Mouse (Mus musculus) embryonic facial prominence, embryonic 15.5 days (tissue): Measurements from ENCODE around the gene Cd36. TPM values are rescaled to one million over a fixed set of nuclear protein-coding genes. Genes with fewer than 3 reads are reported as not detected.

Source experiments
- ATAC-seq: fragments of 200-750 bp; cut with Nextera tagmentation; 2 replicates; pipeline ENCODE4 v1.8.0; 2017; ENCODE audit warnings: low read depth, moderate TSS enrichment; ENCODE audit not compliant: insufficient number of reproducible peaks, low FRiP score, low TSS enrichment
- H3K27ac ChIP-seq: fragments of 300-500 bp; sonication (generic); replicated peaks from 2 replicates; pipeline ENCODE4 v1.5.1; 2015; ENCODE audit warnings: mild to moderate bottlenecking, inconsistent platforms
- H3K27me3 ChIP-seq: fragments of 300-500 bp; sonication (generic); 2 replicates; pipeline ENCODE4 v1.6.1; 2015; ENCODE audit warnings: inconsistent platforms
- H3K36me3 ChIP-seq: fragments of 300-500 bp; sonication (generic); 2 replicates; pipeline ENCODE4 v1.6.1; 2015; ENCODE audit warnings: mild to moderate bottlenecking, inconsistent platforms
- H3K4me1 ChIP-seq: fragments of 300-500 bp; sonication (generic); 2 replicates; pipeline ENCODE4 v1.6.1; 2015; ENCODE audit warnings: inconsistent platforms
- H3K4me2 ChIP-seq: fragments of 300-500 bp; sonication (generic); replicated peaks from 2 replicates; pipeline ENCODE4 v1.6.1; 2015; ENCODE audit warnings: mild to moderate bottlenecking, inconsistent platforms
- H3K4me3 ChIP-seq: fragments of 300-500 bp; sonication (generic); replicated peaks from 2 replicates; pipeline ENCODE4 v1.5.1; 2015; ENCODE audit warnings: mild to moderate bottlenecking, inconsistent platforms
- H3K9ac ChIP-seq: fragments of 300-500 bp; sonication (generic); 2 replicates; pipeline ENCODE4 v1.6.1; 2015; ENCODE audit warnings: inconsistent platforms
- H3K9me3 ChIP-seq: fragments of 300-500 bp; sonication (generic); replicated peaks from 2 replicates; pipeline ENCODE4 v1.6.1; 2016; ENCODE audit warnings: inconsistent platforms
- WGBS: fragments of 180-500 bp; shearing (Covaris S2); methylation state at CpG from one replicate; pipeline ENCODE4 v1.1.7; 2015; 5-methylcytosine and 5-hydroxymethylcytosine counted together
- polyA plus RNA-seq: library from polyadenylated mRNA; unstranded; fragments of >200 nt; fragmentation: Nextera tagmentation; extraction: Ambion mirVana; gene quantifications from 2 replicates; pipeline ENCODE4 v1.2.1, GENCODE M21; 2015

Cd36 gene
- polyA plus RNA-seq, 1 experiment from 2014 or later, result 25.7 TPM

DNA sequence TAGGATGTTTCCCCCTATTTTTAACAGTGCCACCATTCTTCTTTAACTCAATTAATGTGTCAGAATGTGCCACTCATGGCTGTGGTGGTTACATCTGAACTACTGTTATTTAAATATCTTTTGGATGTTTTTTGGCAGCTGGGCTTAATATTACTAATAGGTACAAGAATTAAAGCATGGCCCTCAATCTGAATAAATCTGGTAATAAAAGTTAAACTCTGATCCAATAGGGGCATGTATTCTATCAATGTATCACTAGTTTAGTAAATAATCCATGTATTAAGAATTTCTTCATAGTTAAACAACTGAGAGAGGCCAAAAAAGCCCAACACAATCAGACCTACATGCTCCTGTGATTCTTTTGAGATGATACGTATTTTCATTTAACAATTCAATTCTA, 690 bp upstream of the Cd36 start:
- Histone ChIP-seq H3K27ac (no peak overlapping the region), H3K9ac (no peak overlapping the region), H3K27me3 (no peaks in the 10 kb centered on the region), H3K4me3 (no peak overlapping the region), H3K4me1 (no peaks in the 10 kb centered on the region), H3K9me3 (no peaks in the 10 kb centered on the region), H3K36me3 (no peaks in the 10 kb centered on the region), H3K4me2 (no peak overlapping the region)
- ATAC-seq, result no peak
- 82% methylated on average over 1 of the region's 1 CpGs for WGBS

DNA sequence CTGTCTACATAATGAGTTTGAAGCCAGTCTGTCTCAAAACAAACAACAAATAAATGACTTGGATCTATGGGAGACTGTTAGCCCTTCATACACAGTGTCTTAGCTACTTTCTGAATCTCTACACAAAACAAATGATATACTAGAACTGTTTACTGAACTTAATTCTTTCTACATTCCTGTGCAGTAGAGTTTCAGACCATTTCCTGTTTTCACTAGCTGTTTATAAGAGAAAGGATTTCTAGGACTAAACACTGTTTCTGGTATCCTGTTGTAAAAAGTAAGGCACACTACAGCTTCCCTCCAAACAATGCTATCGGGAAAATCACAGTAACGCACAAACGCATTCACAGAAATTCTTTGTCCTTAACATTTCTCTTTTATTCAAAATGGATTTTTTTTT, 2.2 kb downstream of the Cd36 start:
- H3K27ac ChIP-seq, result no peak overlapping the region
- 71% methylated on average over 3 of the region's 3 CpGs for WGBS

DNA sequence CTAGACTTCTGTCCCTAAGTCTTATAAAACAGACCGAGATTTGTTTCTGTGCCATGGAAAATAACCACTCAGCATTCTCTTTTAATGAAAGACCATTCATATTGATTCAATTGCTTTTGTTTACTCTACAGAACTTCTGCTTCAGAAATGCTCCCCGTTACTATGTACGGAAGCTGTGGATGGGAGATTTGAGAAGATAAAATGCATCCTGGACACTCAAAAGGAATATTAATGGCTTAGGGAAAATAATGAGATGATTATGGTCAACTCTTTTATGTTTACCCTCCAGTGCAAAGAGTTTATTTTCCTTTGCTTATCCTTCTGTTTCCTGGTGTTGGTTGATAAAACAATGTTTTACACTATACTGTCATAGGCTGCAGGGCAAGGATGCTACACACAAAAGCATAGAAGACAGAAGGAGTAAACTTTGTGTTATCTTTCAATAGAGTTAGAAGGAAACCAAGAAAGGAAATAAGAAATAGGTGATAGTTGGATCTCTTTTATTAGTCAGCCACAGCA, 5.2 kb downstream of the Cd36 start:
- WGBS, result 68% methylated on average over 3 of the region's 3 CpGs
- Histone ChIP-seq H3K4me3 (no peak overlapping the region), H3K27ac (no peak overlapping the region), H3K9ac (no peak overlapping the region), H3K27me3 (no peaks in the 10 kb centered on the region), H3K36me3 (no peaks in the 10 kb centered on the region), H3K9me3 (no peaks in the 10 kb centered on the region), H3K4me2 (no peak overlapping the region), H3K4me1 (no peaks in the 10 kb centered on the region)
- ATAC-seq, result no peak

More for the DNA sequence above, 2.2 kb downstream of the Cd36 start:
- Histone ChIP-seq H3K9me3 (no peaks in the 10 kb centered on the region), H3K4me1 (no peaks in the 10 kb centered on the region), H3K4me2 (no peak overlapping the region), H3K27me3 (no peaks in the 10 kb centered on the region), H3K4me3 (no peak overlapping the region), H3K36me3 (no peaks in the 10 kb centered on the region), H3K9ac (no peak overlapping the region)
- no peak for ATAC-seq

DNA sequence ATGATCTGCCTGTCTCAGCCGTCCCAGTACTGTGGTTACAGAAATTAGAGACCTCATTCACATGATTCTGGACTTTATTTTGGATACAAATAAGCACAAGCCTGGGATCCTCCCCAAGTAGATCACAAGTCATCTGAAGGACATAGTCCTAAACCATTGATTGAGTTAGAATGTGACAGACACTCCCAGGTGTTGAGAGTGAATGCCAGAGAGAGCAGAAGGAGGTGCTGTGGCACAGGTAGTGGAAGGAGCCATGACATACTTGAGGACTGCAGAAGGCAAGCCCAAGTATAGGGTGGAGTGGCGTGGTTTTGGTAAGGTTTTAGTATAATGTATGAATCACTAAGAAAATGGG, 7.1 kb downstream of the Cd36 start:
- H3K9me3 ChIP-seq, result no peaks in the 10 kb centered on the region
- WGBS, result 72% methylated on average over 2 of the region's 2 CpGs
- no peak overlapping the region for H3K9ac ChIP-seq

GRCm38 (mm10) chr5:17880799-17881541, 7.6 kb downstream of the Cd36 start:
- H3K9ac ChIP-seq, result no peak overlapping the region
- WGBS, result 68% methylated on average over 4 of the region's 4 CpGs
- H3K36me3 ChIP-seq, result no peaks in the 10 kb centered on the region
- no peak overlapping the region for H3K27ac ChIP-seq
- H3K4me2 ChIP-seq, result no peak overlapping the region
- H3K4me3 ChIP-seq, result no peak overlapping the region
- H3K9me3 ChIP-seq, result no peaks in the 10 kb centered on the region
- no peaks in the 10 kb centered on the region for H3K4me1 ChIP-seq
- no peaks in the 10 kb centered on the region for H3K27me3 ChIP-seq
- no peak for ATAC-seq

More for the DNA sequence above, 7.1 kb downstream of the Cd36 start:
- Histone ChIP-seq H3K36me3 (no peaks in the 10 kb centered on the region), H3K4me2 (no peak overlapping the region), H3K27me3 (no peaks in the 10 kb centered on the region), H3K4me1 (no peaks in the 10 kb centered on the region), H3K4me3 (no peak overlapping the region), H3K27ac (no peak overlapping the region)
- ATAC-seq, result no peak

- Histone ChIP-seq H3K27me3 (no peaks in the 10 kb centered on the region), H3K27ac (no peak overlapping the region), H3K36me3 (no peaks in the 10 kb centered on the region), H3K4me1 (no peaks in the 10 kb centered on the region), H3K4me2 (no peak overlapping the region), H3K4me3 (no peak overlapping the region), H3K9ac (no peak overlapping the region), H3K9me3 (no peaks in the 10 kb centered on the region)
- no peak for ATAC-seq
- WGBS, result 60% methylated on average over 1 of the region's 1 CpGs
These were observed 8.7 kb downstream of the Cd36 start for GRCm38 (mm10) chr5:17879924-17880323.

DNA sequence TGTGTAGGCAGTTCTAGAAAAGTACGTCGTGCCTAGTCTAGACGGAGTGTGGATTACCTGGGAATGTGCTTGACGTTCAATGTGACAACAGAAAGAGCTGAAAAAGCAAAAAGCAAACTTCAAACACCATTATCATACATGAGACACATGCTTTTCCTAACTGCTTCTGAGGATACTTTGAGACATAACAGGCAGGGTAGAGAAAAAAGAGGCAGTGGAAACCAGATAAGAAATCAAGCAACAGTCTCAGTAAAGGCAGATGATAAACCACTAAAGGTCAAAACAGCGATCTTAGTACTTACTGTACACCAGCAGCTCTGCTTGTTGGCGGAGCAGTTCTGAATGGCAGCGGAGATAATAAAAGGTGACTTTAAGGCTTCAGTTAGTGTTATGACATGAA, 11.6 kb downstream of the Cd36 start:
- no peak for ATAC-seq
- H3K4me3 ChIP-seq, result no peak overlapping the region
- no peak overlapping the region for H3K27ac ChIP-seq
- no peaks in the 10 kb centered on the region for H3K9me3 ChIP-seq
- H3K27me3 ChIP-seq, result no peaks in the 10 kb centered on the region
- H3K9ac ChIP-seq, result no peak overlapping the region
- 72% methylated on average over 7 of the region's 7 CpGs for WGBS
- H3K4me1 ChIP-seq, result no peaks in the 10 kb centered on the region
- no peak overlapping the region for H3K4me2 ChIP-seq
- H3K36me3 ChIP-seq, result no peaks in the 10 kb centered on the region

DNA sequence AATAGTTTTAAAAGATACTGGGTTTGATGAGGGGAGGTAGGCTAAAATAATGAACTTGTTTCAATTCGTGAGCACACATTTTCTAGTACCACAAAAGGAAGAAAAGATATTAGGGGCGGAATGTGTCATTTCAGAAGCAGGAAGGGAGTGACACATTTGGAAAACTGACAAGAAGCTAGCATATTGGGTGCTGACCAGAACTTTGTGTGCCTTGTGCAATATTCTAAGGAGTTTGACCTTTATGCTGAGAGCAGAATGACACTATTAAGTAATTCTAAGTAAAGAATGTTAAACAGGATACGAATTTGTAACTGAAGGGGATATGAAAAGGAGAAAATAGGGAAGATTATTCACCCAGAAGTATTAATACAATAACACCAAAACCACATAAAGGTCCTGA, 12.0 kb downstream of the Cd36 start:
- 79% methylated on average over 3 of the region's 3 CpGs for WGBS
- no peak overlapping the region for H3K27ac ChIP-seq
- no peak for ATAC-seq

GRCm38 (mm10) chr5:17874335-17874734, 14.3 kb downstream of the Cd36 start:
- WGBS, result 65% methylated on average over 2 of the region's 2 CpGs
- no peaks in the 10 kb centered on the region for H3K36me3 ChIP-seq
- no peak overlapping the region for H3K9ac ChIP-seq
- H3K27ac ChIP-seq, result no peak overlapping the region
- no peaks in the 10 kb centered on the region for H3K4me1 ChIP-seq
- no peaks in the 10 kb centered on the region for H3K27me3 ChIP-seq
- no peak for ATAC-seq
- no peaks in the 10 kb centered on the region for H3K9me3 ChIP-seq
- no peak overlapping the region for H3K4me3 ChIP-seq
- H3K4me2 ChIP-seq, result no peak overlapping the region

More for the DNA sequence above, 12.0 kb downstream of the Cd36 start:
- H3K27me3 ChIP-seq, result no peaks in the 10 kb centered on the region
- H3K36me3 ChIP-seq, result no peaks in the 10 kb centered on the region
- no peaks in the 10 kb centered on the region for H3K4me1 ChIP-seq
- no peak overlapping the region for H3K9ac ChIP-seq
- H3K4me3 ChIP-seq, result no peak overlapping the region
- no peak overlapping the region for H3K4me2 ChIP-seq
- H3K9me3 ChIP-seq, result no peaks in the 10 kb centered on the region

- Histone ChIP-seq H3K4me3 (no peak overlapping the region), H3K4me1 (no peaks in the 10 kb centered on the region), H3K27me3 (no peaks in the 10 kb centered on the region), H3K9ac (no peak overlapping the region), H3K27ac (no peak overlapping the region), H3K36me3 (no peaks in the 10 kb centered on the region), H3K9me3 (no peaks in the 10 kb centered on the region), H3K4me2 (no peak overlapping the region)
- ATAC-seq, result no peak
These were observed 23.2 kb downstream of the Cd36 start for GRCm38 (mm10) chr5:17865432-17865831.

DNA sequence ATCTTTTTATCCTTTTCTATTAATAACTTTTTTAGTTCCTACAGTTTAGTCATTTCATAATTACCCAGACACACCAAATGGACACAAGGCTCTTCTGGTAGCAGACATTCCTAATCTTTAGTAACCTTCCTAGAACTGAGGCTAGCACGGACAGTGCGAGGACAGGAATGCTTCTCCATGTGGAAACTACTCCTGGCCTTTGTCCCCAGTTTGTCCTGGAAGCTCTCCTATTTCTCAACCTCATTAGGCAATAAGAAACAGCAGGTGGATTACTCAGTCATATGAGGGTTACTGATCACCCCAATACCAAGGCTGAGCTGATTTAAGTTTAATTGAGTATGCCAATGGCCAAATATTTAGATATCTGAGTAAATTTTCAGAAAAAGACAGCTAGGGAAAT, 25.5 kb downstream of the Cd36 start:
- H3K4me1 ChIP-seq, result no peaks in the 10 kb centered on the region
- H3K4me3 ChIP-seq, result no peak overlapping the region
- no peaks in the 10 kb centered on the region for H3K27me3 ChIP-seq
- H3K36me3 ChIP-seq, result no peaks in the 10 kb centered on the region
- no peak overlapping the region for H3K9ac ChIP-seq
- H3K4me2 ChIP-seq, result no peak overlapping the region
- no peak for ATAC-seq
- no peak overlapping the region for H3K27ac ChIP-seq
- 85% methylated on average over 2 of the region's 2 CpGs for WGBS
- no peaks in the 10 kb centered on the region for H3K9me3 ChIP-seq

DNA sequence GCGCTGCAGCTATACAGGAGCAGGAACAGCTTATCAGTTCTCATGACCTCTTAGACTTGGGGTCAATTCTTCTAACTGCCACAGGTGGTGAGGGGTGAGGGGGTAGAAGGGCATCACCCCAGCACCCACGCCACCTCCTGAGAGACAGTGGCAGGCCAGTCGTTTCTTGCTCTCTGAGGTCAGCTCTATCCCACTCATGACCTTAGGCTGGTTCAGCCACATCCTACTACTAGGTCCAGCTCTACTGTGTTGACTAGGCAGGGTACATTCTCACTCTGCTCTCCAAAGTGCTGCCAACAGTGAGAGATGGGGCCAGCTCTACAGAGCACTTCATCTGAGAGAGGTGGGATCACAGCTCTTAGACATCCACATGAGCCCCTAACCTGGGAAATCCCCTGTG, 30.2 kb downstream of the Cd36 start:
- no peak; the same call in 1 of the 2 replicates for ATAC-seq
- H3K9me3 ChIP-seq, result no peaks in the 10 kb centered on the region
- H3K9ac ChIP-seq, result no peak overlapping the region
- H3K36me3 ChIP-seq, result no peaks in the 10 kb centered on the region
- WGBS, result 81% methylated on average over 3 of the region's 3 CpGs
- no peak overlapping the region for H3K4me3 ChIP-seq
- no peak overlapping the region for H3K27ac ChIP-seq
- no peaks in the 10 kb centered on the region for H3K27me3 ChIP-seq
- H3K4me1 ChIP-seq, result no peaks in the 10 kb centered on the region
- H3K4me2 ChIP-seq, result no peak overlapping the region
